Mouse (Mus musculus) lung, postnatal 14 days (tissue): ENCODE results near the gene Rad9b.
"Not testable (repeated sequence)": the region's sequence is repeated elsewhere in the genome, so short reads cannot be mapped to it uniquely, and the experiment has no call there.

Experiments used
- DNase-seq: peaks from one replicate; pipeline ENCODE4 v3.0.0; 2021

The Rad9b gene

GRCm38 (mm10) chr5:122354492-122355067 lies 547 bp upstream of the Rad9b start:
- no peak for DNase-seq

- DNase-seq, result no peak
These were observed 8.3 kb downstream of the Rad9b start for GRCm38 (mm10) chr5:122345777-122346176.

- DNase-seq, result peak; percentile 85
These were observed 9.8 kb downstream of the Rad9b start for GRCm38 (mm10) chr5:122344260-122344659.

GRCm38 (mm10) chr5:122343768-122344167 lies 10.3 kb downstream of the Rad9b start:
- DNase-seq, result no peak

- no peak for DNase-seq
These were observed 11.2 kb downstream of the Rad9b start for GRCm38 (mm10) chr5:122342874-122343273.

- DNase-seq, result no peak
These were observed 17.3 kb downstream of the Rad9b start for GRCm38 (mm10) chr5:122336554-122337294.

GRCm38 (mm10) chr5:122334682-122335081 lies 19.4 kb downstream of the Rad9b start:
- DNase-seq, result no peak

GRCm38 (mm10) chr5:122330269-122330668 lies 23.8 kb downstream of the Rad9b start:
- no peak for DNase-seq

GRCm38 (mm10) chr5:122327283-122327682 lies 26.8 kb downstream of the Rad9b start:
- no peak for DNase-seq

GRCm38 (mm10) chr5:122325477-122325876 lies 28.6 kb downstream of the Rad9b start:
- no peak for DNase-seq

- DNase-seq, result peak; percentile 47
These were observed 29.2 kb downstream of the Rad9b start for GRCm38 (mm10) chr5:122324608-122325431.

GRCm38 (mm10) chr5:122323523-122323922 lies 30.5 kb downstream of the Rad9b start:
- DNase-seq, result no peak

GRCm38 (mm10) chr5:122320205-122320781 lies 33.7 kb downstream of the Rad9b start:
- no peak for DNase-seq

GRCm38 (mm10) chr5:122319474-122320204 lies 34.4 kb downstream of the Rad9b start:
- DNase-seq, result no peak

- DNase-seq, result not testable (repeated sequence)
These were observed 35.1 kb downstream of the Rad9b start for GRCm38 (mm10) chr5:122318976-122319375.

- DNase-seq, result peak; percentile 43
These were observed 35.9 kb downstream of the Rad9b start for GRCm38 (mm10) chr5:122318100-122318499.

- no peak for DNase-seq
These were observed 36.5 kb downstream of the Rad9b start for GRCm38 (mm10) chr5:122317329-122318045.

- DNase-seq, result peak; percentile 91
These were observed 38.9 kb downstream of the Rad9b start for GRCm38 (mm10) chr5:122314966-122315667.

- DNase-seq, result no peak
These were observed 40.9 kb downstream of the Rad9b start for GRCm38 (mm10) chr5:122312942-122313684.

- DNase-seq, result no peak
These were observed 41.7 kb downstream of the Rad9b start for GRCm38 (mm10) chr5:122312346-122312745.
